Mouse (Mus musculus) kidney, embryonic 14.5 days (tissue): Measurements from ENCODE around the gene BC048562. TPM values are rescaled to one million over a fixed set of nuclear protein-coding genes. Genes with fewer than 3 reads are reported as not detected.

Experiments used
- ATAC-seq: fragments of 200-750 bp; cut with Nextera tagmentation; 2 replicates; pipeline ENCODE4 v1.8.0; 2017; ENCODE audit warnings: moderate number of reproducible peaks, mild to moderate bottlenecking, moderate TSS enrichment, moderate library complexity; ENCODE audit not compliant: low FRiP score, low TSS enrichment
- H3K27ac ChIP-seq: fragments of 300-500 bp; sonication (generic); 2 replicates; pipeline ENCODE4 v1.5.1; 2014; ENCODE audit warnings: low read depth, mild to moderate bottlenecking, low read length, moderate library complexity, mixed read lengths
- H3K27me3 ChIP-seq: fragments of 300-500 bp; sonication (generic); 2 replicates; pipeline ENCODE4 v1.6.1; 2014; ENCODE audit warnings: mild to moderate bottlenecking, low read length; ENCODE audit not compliant: control insufficient read depth, insufficient read depth
- H3K36me3 ChIP-seq: fragments of 300-500 bp; sonication (generic); 2 replicates; pipeline ENCODE4 v1.6.1; 2014; ENCODE audit warnings: low read length, mixed read lengths; ENCODE audit not compliant: control insufficient read depth, insufficient read depth
- H3K4me1 ChIP-seq: fragments of 300-500 bp; sonication (generic); 2 replicates; pipeline ENCODE4 v1.6.1; 2014; ENCODE audit warnings: low read length, mixed read lengths; ENCODE audit not compliant: control insufficient read depth, insufficient read depth
- H3K4me2 ChIP-seq: fragments of 300-500 bp; sonication (generic); replicated peaks from 2 replicates; pipeline ENCODE4 v1.6.1; 2014; ENCODE audit warnings: low read depth, mild to moderate bottlenecking, low read length
- H3K4me3 ChIP-seq: fragments of 300-500 bp; sonication (generic); 2 replicates; pipeline ENCODE4 v1.5.1; 2014; ENCODE audit warnings: mild to moderate bottlenecking, low read length
- H3K9ac ChIP-seq: fragments of 300-500 bp; sonication (generic); 2 replicates; pipeline ENCODE4 v1.6.1; 2014; ENCODE audit warnings: low read depth, mild to moderate bottlenecking, low read length, moderate library complexity
- H3K9me3 ChIP-seq: fragments of 300-500 bp; sonication (generic); 2 replicates; pipeline ENCODE4 v1.6.1; 2016; ENCODE audit warnings: low read length; ENCODE audit not compliant: control insufficient read depth
- WGBS: fragments of 180-500 bp; shearing (Covaris S2); extraction: QIAGEN DNeasy Blood & Tissue Kit; methylation state at CpG from one replicate; pipeline ENCODE4 v1.1.7; 2014; 5-methylcytosine and 5-hydroxymethylcytosine counted together
- polyA plus RNA-seq: library from polyadenylated mRNA; unstranded; fragments of >200 nt; fragmentation: Nextera tagmentation; extraction: Ambion mirVana; gene quantifications from 2 replicates; pipeline ENCODE4 v1.2.1, GENCODE M21; 2014

BC048562 gene
- polyA plus RNA-seq, 1 experiment from 2014 or later: not detected

DNA sequence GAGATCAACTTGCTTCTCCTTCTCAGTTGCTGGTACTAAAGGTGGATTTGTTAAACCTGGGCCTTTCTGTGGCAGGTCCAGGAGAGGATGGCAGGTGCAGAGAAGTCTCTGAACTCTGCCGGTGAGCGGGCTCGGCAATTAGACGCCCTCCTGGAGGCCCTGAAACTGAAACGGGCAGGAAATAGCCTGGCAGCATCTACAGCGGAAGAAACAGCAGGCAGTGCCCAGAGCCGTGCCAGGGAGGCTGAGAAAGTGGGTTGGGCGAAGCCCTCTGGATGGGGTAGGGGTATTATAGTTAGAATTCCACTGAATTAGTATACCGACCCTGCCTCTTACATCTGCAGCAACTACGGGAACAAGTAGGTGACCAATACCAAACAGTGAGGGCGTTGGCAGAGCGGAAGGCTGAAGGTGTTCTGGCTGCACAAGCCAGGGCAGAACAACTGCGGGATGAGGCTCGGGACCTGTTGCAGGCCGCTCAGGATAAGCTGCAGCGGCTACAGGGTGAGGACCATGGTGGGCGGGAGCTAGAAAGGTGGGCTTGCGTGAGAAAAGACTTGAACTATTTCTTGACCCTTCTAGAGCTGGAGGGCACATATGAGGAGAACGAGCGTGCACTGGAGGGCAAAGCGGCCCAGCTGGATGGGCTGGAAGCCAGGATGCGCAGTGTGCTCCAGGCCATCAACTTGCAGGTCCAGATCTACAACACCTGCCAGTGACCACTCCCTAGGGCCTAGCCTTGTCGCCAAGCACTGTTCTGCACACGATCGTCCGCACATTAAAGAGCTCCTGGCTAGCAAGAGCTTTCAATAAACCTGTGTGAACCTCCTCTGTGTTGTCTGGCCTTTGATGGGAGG is 53.6 kb downstream of the BC048562 start:
- peaks cover 11% of the 10 kb centered on the region for H3K4me1 ChIP-seq
- H3K9ac ChIP-seq: peak overlapping the region; percentile 97
- H3K36me3 ChIP-seq: peaks cover 78% of the 10 kb centered on the region
- H3K4me3 ChIP-seq: peak overlapping the region; percentile 98
- H3K9me3 ChIP-seq: no peaks in the 10 kb centered on the region
- H3K27me3 ChIP-seq: no peaks in the 10 kb centered on the region
- peak; percentile 22 for ATAC-seq
- peak overlapping the region; percentile 97 for H3K27ac ChIP-seq
- WGBS: 62% methylated on average over 26 of the region's 26 CpGs
- H3K4me2 ChIP-seq: peak overlapping the region; percentile 86

DNA sequence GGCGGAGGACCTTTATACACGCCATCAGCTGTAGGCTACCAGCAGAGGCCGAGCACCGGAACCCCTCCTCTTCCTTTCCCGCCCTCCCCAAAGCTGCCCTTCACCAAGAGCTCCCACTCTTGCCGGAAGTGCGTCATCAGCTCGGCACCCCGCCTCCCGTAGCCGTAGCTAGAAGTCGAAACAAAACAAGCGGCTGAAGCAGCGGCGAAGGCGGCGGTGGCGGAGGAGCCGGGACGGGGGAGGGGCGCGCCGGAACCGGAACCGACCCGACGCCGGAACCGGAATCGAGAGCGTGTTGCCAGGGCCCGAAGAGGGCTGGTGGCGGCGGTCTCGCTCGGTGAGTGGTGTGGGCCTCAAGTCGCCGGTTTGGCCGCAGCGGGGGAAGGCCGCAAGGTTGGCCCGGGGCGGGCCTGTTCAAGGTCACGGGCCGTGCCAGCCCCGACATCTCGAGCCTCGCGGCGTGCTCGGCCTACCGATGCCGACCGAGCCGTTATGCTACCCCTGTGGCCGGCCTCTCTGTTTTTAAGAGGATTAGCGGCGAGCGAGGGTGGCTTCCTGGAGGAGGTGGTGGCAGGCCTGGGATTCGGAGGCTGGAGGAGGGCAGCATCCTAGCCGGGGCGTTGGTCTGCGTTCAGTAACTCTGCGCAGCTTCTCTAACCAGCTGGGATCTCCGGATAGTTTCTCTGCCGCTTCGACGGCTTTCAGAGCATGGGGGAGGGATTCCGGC is 54.4 kb downstream of the BC048562 start, which contains the start of gene Usp19:
Usp19 (plus strand) TSS at position 44 of the 727 bp plus-strand sequence.
- Histone ChIP-seq H3K4me2 (peak within 1 kb of the TSS; percentile 86), H3K9ac (peak within 1 kb of the TSS; percentile 97), H3K27me3 (no peaks in the 10 kb centered on the region), H3K9me3 (no peaks in the 10 kb centered on the region), H3K4me3 (peak within 1 kb of the TSS; percentile 98), H3K36me3 (peaks cover 77% of the 10 kb centered on the region), H3K4me1 (peaks cover 11% of the 10 kb centered on the region), H3K27ac (peak within 1 kb of the TSS; percentile 97)
- WGBS: under 1% methylated on average over 69 of the region's 69 CpGs
- peak; percentile 95 for ATAC-seq

DNA sequence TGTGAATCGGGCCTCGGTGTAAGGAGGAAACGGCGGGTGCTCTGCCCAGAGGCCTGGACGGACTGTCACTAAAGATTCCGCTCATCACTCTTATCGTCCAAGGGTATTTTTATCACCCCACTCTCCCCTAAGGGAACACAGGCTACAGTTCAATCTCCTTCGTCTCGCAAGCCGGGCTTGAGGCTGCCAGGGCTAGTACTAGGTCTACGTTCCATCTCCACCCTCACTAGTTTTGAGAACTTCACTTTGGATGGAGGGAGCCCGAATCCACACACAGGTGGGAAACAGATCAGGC is 55.0 kb downstream of the BC048562 start:
- 5% methylated on average over 12 of the region's 12 CpGs for WGBS
- peak overlapping the region; percentile 97 for H3K27ac ChIP-seq
- H3K9me3 ChIP-seq: no peaks in the 10 kb centered on the region
- H3K36me3 ChIP-seq: peaks cover 77% of the 10 kb centered on the region
- H3K27me3 ChIP-seq: no peaks in the 10 kb centered on the region
- peak overlapping the region; percentile 86 for H3K4me2 ChIP-seq
- H3K9ac ChIP-seq: peak overlapping the region; percentile 97
- H3K4me3 ChIP-seq: peak overlapping the region; percentile 98
- H3K4me1 ChIP-seq: peaks cover 11% of the 10 kb centered on the region
- no peak for ATAC-seq

DNA sequence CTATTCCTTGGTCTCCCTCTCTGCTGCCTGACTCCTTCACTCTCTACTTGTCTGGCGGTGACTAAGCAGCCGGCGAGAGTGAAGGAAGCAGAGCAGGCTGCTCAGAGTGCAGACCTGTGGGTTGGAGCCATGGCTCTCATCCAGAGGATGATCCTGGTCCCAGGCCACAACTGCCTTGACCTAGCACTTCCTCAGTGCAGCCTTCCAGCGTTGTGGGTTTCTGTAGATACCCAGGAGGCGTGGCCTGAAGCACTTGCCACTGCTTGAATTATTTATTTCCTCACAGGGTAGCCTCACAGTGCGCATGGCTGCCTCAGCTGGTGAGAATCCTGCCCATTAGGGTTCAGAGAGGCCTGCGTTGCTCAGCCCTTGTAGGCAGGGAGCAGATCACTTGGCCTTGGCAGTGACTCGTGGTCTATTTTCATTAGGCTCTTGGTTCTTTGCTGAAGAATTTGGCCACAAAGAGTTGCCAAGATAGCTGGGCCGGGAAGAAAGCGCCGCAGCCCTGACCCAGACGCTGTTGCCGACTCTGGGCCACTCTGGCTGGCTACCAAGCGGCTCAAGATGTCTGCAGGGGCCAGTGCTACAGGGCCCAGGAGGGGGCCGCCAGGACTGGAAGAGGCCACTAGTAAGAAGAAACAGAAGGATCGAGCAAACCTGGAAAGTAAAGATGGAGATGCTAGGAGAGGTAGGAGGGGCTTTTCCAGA is 55.9 kb downstream of the BC048562 start:
- no peaks in the 10 kb centered on the region for H3K27me3 ChIP-seq
- no peak for ATAC-seq
- WGBS: 84% methylated on average over 16 of the region's 16 CpGs
- H3K4me2 ChIP-seq: peak overlapping the region; percentile 86
- peaks cover 11% of the 10 kb centered on the region for H3K4me1 ChIP-seq
- H3K9ac ChIP-seq: peak overlapping the region; percentile 97; the same call in 1 of the 2 replicates
- H3K4me3 ChIP-seq: peak overlapping the region; percentile 98
- H3K9me3 ChIP-seq: no peaks in the 10 kb centered on the region
- no peak overlapping the region; the same call in 1 of the 2 replicates for H3K27ac ChIP-seq
- H3K36me3 ChIP-seq: peaks cover 77% of the 10 kb centered on the region

DNA sequence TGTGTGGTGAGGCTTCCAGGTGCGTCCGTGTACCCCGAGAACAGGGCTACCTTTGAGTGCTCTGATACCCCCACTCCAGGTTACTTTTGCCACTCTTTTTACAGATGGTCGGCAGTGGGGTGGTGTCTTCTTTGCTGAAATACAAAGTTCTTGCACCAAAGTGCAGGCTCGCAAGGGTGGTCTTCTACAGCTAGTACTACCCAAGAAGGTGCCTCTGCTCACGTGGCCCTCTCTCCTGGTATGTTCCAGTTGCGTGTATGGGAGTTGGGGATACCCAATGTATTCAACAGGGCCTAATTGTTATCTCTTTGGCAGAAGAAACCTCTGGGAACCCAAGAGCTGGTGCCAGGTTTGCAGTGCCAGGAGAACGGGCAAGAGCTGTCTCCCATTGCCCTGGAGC is 57.0 kb downstream of the BC048562 start:
- peaks cover 77% of the 10 kb centered on the region for H3K36me3 ChIP-seq
- peaks cover 11% of the 10 kb centered on the region for H3K4me1 ChIP-seq
- H3K9me3 ChIP-seq: no peaks in the 10 kb centered on the region
- H3K27me3 ChIP-seq: no peaks in the 10 kb centered on the region
- H3K4me2 ChIP-seq: no peak overlapping the region
- H3K4me3 ChIP-seq: no peak overlapping the region
- 93% methylated on average over 8 of the region's 8 CpGs for WGBS
- no peak for ATAC-seq
- no peak overlapping the region for H3K9ac ChIP-seq
- no peak overlapping the region for H3K27ac ChIP-seq

DNA sequence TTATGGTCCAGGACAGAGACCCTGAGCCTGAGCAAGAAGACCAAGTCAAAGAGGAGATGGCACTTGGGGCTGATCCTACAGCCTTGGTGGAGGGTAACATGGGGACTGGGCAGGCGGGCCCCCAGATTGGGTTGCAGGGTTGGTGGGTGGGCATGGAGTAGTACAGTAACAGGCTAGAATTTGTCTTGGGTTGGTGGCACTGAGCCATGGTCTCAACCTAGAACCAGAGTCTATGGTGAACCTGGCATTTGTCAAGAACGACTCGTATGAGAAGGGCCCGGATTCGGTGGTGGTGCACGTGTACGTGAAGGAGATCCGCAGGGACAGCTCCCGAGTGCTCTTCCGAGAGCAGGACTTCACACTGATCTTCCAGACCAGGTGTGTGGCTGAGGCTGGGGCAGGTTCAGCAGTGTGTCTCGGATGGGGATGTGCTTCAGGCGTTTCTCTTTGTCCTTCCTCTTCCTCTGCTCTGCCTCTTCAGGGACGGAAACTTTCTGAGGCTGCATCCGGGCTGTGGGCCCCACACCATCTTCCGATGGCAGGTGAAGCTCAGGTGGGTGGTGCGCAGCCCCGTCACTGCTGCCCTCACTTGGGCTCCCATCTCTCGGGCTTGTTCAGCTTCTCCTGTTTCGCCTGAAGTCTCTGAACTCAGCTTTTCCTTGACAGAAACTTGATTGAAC is 58.0 kb downstream of the BC048562 start:
- WGBS: 94% methylated on average over 19 of the region's 19 CpGs
- Histone ChIP-seq H3K9ac (no peak overlapping the region), H3K9me3 (no peaks in the 10 kb centered on the region), H3K27ac (no peak overlapping the region), H3K4me3 (no peak overlapping the region), H3K27me3 (no peaks in the 10 kb centered on the region), H3K36me3 (peaks cover 77% of the 10 kb centered on the region), H3K4me2 (no peak overlapping the region), H3K4me1 (peaks cover 11% of the 10 kb centered on the region)
- no peak for ATAC-seq

DNA sequence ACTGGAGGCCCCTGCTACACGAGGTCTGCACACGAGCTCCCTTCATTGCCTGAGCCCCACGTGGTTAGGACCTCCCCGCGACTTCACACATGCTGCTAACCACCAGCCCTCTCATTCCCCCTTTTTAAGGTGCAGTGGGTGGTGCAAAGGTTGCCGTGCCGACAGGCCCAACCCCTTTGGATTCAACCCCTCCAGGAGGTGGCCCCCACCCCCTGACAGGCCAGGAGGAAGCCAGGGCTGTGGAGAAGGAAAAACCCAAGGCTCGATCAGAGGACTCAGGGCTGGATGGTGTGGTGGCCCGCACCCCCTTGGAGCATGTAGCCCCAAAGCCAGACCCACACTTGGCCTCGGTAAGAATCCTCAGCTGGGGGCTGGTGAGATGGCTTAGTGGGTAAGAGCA is 58.6 kb downstream of the BC048562 start:
- Histone ChIP-seq H3K4me2 (no peak overlapping the region), H3K9me3 (no peaks in the 10 kb centered on the region), H3K4me3 (no peak overlapping the region), H3K36me3 (peaks cover 80% of the 10 kb centered on the region), H3K9ac (no peak overlapping the region), H3K27ac (no peak overlapping the region), H3K27me3 (no peaks in the 10 kb centered on the region), H3K4me1 (peaks cover 11% of the 10 kb centered on the region)
- no peak for ATAC-seq
- 79% methylated on average over 10 of the region's 10 CpGs for WGBS
